Mouse (Mus musculus) embryo, embryonic 9.5 days (tissue): ENCODE data around the gene Celf2.
"Not testable (repeated sequence)": the region's sequence is repeated elsewhere in the genome, so short reads cannot be mapped to it uniquely, and the experiment has no call there.

Experiments
- DNase-seq: peaks from one replicate; pipeline ENCODE4 v3.0.0-alpha.2; 2017; ENCODE audit errors: extremely low spot score

Gene Celf2

GRCm38 (mm10) chr2:7509463-7509862 is at the start of gene Celf2:
Gene Celf2 (minus strand): TSS chr2:7509563.
- DNase-seq, result not testable (repeated sequence)

GRCm38 (mm10) chr2:7555144-7555892 is 46.0 kb upstream of the Celf2 start:
- DNase-seq, result no peak

- no peak for DNase-seq
Measured at GRCm38 (mm10) chr2:7554601-7555000, 45.2 kb upstream of the Celf2 start.

GRCm38 (mm10) chr2:7552887-7553286 is 43.5 kb upstream of the Celf2 start:
- DNase-seq, result no peak

DNA sequence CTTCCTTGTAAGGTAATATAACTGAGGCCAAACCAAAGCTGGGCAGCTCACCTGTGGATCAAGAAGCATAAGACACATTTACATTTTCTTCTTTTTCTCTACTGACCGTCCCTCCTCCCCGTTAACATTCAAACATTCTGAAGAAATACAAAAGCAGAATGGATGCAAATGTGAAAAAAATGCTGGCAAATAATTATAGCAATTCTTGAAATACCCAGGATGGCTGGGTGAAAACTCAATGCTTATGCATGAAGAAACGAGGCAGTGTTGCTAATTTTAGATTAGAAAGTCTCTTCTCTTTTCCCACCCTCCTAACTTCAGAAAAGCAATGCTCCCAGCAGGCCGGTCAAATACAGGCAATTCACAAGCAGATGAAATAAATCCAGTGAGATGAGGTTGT is 39.5 kb upstream of the Celf2 start:
- no peak for DNase-seq

DNA sequence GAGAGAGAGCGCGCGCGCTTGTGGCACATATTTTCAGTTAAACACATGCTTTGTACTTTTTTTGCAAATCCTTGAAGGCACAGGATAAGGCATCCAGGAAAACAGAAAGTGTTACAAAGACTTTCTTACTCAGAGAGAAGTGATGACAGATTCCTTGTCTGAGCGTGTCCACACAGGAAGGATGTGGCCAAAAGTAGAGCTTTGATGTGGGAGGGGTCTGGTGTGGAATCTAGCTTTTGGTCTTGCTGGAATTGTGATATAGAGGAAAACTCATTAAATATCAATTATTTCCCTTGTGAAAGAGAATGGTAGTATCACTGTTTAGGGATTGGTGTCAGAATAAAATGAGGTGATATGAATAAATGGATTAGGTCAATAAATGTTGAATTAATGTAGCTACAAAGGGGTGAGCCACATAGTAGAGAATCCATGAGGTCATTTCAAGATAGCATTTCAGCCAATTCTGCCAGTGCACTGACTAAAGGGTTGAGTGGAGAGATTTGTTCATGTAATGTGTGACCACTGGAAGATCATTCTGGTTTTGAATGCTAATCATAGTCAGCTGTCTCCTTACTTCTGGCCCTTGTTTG is 25.3 kb upstream of the Celf2 start:
- DNase-seq, result no peak

DNA sequence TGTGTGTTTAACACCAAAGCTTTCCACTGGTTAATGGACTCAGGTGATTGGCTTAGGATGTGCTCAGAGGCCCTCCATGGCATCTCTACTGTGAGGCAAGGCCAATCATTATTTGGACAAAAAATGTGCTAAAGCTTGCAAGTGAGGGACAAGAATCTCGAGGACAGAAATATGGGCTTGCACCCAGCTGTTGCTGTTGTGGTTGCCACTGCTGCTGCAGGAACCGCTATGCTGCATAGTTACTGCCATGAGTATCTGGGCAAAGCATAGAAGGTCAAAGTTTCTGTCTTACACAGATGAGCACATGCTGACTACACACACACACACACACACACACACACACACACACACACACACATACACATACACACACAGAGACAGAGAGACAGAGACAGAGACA is 24.8 kb upstream of the Celf2 start:
- DNase-seq, result no peak

GRCm38 (mm10) chr2:7531185-7531960 is 22.0 kb upstream of the Celf2 start:
- DNase-seq, result no peak

DNA sequence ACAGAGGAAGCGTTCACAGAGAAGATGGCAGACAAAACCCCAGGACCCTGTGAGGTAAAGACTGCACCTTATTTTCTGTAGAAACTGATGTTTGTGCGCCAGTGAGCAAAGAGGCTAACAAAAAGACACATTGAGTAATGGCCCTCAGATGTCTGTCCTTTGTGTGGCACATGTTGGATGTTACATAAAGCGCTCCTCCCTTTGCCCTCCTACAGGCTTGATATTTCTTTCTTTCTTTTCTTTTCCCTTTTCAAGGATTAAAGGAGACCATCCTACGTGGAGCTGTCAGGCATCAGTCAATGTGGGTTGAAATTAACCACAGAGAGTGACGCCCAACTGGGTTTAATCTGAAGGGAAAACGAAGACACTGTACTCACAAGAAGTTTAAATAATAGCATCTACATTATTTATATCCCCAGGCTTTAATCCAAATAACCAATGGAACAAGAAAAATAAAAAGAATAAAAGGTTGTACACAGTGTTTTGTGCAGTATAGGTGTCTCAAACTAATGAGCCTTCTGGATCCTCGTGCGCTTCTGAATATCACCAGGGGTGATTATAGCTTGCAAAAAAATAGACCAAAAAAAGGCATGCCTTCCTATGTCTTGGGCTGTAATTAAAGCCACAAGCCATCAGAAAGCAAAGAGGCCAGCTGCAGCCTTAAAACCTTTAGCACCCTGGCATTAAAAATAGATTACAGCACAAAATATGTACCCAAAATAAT is 21.3 kb upstream of the Celf2 start:
- DNase-seq, result no peak

DNA sequence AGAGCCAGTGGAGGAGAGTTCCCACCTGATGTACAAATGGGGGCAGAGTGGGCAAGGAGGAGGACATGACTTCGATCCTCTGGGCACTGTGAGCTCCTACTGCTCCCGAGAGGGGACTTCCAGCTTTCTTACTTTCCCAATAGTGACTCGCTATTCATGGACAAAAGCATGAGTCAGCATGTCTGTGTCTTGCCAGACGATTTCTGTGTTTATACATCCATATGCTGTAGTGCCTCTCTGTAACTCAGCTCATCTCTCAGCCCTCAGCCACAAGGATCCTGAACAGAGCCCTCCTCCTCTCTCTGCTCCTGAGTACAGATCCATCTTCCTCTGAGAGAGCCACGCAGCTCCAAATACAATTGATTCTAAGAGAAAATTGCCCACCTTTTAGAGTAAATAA is 20.3 kb upstream of the Celf2 start:
- no peak for DNase-seq

GRCm38 (mm10) chr2:7526696-7527095 is 17.3 kb upstream of the Celf2 start:
- DNase-seq, result no peak

GRCm38 (mm10) chr2:7519473-7519872 is 10.1 kb upstream of the Celf2 start:
- no peak for DNase-seq

GRCm38 (mm10) chr2:7493420-7493819 is 15.9 kb downstream of the Celf2 start:
- DNase-seq, result no peak

GRCm38 (mm10) chr2:7484974-7485373 is 24.4 kb downstream of the Celf2 start:
- no peak for DNase-seq

DNA sequence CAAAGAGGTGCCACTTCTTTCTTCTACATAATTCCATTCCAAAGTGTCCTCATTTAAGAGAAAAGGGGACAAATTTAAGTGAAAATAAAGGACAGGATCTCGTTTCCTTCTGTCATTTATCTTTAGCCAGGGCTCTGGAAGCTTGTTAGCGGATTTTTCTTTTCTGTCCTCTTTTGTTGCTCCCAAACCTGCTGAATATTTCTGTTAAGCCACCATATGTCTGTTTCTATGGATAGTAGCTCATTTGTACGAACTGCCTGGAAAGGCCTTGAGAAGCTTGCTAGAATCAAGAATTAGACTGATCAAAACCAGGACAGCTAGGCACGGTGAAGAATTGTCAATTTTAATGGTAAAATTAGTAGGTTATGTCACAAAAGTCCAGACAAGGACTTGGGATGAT is 27.3 kb downstream of the Celf2 start:
- DNase-seq, result no peak

DNA sequence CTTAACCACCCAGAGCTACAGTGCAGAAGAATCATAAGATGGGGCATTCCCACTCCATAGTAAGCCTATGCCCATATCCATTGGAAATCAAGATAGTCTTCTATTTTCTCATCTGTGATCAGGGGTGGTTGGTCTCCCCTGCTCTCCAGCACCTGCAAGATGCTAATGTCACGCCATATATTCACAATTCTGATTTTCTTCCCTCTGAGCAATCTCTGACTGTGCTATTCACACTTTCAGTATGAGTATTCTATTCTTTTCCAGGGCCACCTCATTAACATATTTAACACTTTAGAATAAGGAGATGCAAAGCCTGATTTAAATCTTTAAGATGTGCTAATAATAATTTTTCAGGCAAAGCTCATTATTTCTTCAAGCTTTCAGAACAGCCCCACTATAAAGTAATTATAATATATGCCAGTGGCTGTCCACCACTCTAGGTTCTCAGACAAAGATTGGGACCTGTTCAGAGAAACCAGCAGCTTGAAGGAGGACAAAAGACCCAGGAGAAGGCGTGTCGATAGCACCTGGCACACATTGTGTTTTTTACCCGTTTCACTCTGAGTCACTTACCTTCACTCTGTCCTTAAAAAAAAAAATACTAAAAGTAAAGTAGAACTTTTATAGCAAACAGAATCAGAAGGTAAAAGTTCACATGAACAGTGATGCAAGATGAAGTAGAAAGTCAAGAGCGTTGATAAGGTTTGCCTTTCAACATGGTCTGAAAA is 48.9 kb downstream of the Celf2 start:
- no peak for DNase-seq

DNA sequence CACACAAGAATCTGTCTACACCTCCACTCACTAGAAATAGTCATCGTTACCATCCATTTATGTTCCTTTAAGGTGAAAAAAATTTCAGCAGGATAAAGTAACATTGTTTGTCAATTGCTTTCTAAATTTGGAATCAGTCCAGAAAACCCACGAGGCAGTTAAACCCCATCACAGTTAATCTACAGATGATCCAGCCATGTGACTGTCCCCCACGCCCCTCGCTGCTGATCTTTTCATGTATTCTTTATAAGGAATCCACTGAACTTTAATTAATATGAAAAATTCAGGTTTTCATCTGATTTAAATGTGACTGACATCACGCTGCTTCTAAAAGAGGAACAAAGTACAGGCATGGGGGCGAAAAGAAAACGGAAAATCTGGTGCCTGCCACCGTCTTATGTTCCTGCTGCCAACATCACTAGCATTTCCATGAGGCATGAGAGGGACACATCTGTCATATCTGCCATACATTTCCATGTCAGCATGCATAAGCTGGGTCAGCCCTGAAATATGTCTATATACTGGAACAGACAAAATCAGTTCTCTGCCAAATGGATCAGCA is 70.6 kb downstream of the Celf2 start:
- DNase-seq, result no peak

- no peak for DNase-seq
Measured at GRCm38 (mm10) chr2:7426481-7426880, 82.9 kb downstream of the Celf2 start.

GRCm38 (mm10) chr2:7400530-7400929 is 108.8 kb downstream of the Celf2 start:
- no peak for DNase-seq

DNA sequence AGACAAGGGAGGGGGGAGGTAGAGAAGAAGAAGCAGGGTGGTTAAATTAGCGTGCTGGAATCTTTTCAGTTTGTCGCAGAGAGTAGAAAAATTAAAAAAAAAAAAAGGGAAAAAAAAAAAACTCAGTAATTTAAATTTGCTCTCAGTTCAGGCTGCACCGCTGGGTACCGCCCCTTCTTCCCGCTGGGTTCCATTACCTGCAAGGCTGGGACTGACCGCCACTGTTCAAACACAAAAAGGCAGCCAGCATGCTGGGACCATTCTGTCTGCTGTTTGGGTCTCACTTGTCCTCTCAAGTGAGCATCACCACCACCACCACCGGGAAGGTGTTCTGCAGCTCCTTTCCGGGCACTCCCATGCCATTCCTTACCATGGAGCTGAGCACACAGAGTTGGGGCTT is 113.4 kb downstream of the Celf2 start:
- DNase-seq, result no peak

DNA sequence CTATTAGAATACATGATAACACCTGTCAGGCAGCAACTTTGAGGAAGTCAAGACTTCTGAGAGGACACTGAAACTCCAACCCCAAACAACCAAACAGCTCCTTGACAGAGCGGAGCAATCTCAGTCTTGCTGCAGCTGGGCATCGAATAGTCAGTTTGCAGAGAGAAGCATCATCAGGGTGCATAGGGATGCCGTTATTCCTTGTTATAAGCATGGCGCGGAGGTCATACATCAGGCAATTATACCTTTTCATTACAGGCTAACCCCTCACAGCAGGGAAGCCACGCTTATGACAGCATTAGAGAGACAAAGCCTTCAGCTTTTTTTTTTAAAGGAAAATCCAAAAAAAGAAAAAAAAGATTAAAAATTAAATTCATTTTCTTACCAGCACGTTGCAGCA is 113.9 kb downstream of the Celf2 start:
- no peak for DNase-seq
